Mouse (Mus musculus): Measurements from ENCODE around the gene Arxes2.

GRCm38 (mm10) chrX:135986267-135986666, 7.4 kb upstream of the Arxes2 start:
- TF ChIP-seq CTCF (IDR thresholded peaks at IDR 0.05; ENCODE audit: low read depth, low read length), result no peak
- TF ChIP-seq POLR2A (IDR thresholded peaks at IDR 0.05; ENCODE audit: extremely low read depth, insufficient read depth, low read length), result no peak

All from liver, adult 2 months (tissue).